9 mouse cellular contexts compared by ENCODE assay signal in genomic region chr2:118509688-118510446, GRCm38 (mm10). TPM values are rescaled to one million over a fixed set of nuclear protein-coding genes. Genes with fewer than 3 reads are reported as not detected.
DNase-seq lines count a peak whose midpoint lies in the region; ATAC-seq and TF ChIP-seq lines count a peak whose summit lies in the region.
"Had no signal": no experiment of that assay in that cellular context is flagged by ENCODE, and none has a peak within 500 bp of the region (broad histone marks: within the 10 kb centered on the region; RNA-seq: fewer than 3 reads in every experiment).

No protein-coding gene starts in this region.

- no peaks in the 10 kb centered on the region for H3K9me3 ChIP-seq in lung, embryonic 16.5 days (ENCODE audit: control insufficient read depth, low read length)
- no peaks in the 10 kb centered on the region for H3K9me3 ChIP-seq in intestine, embryonic 15.5 days
- H3K9me3 ChIP-seq in stomach, embryonic 15.5 days = no peaks in the 10 kb centered on the region

- peak overlapping the region; percentile 58 for H3K9ac ChIP-seq in lung, embryonic 16.5 days (ENCODE audit: low read length)
- no peak overlapping the region for H3K9ac ChIP-seq in intestine, embryonic 15.5 days
- H3K9ac ChIP-seq in stomach, embryonic 15.5 days = no peak overlapping the region

- TF ChIP-seq CTCF in gastrocnemius, adult 2 months (IDR thresholded peaks at IDR 0.05) = no peak

- no peak for DNase-seq in gastrocnemius, adult 2 months
- no peak for DNase-seq in gastrocnemius, postnatal 25 days
- DNase-seq in lung, adult 18-20 months = no peak
- no peak for DNase-seq in cerebellum, postnatal 4 days (ENCODE audit: low spot score in 2 of 2)
- no peak for DNase-seq in right cerebral cortex, postnatal 25 days

- no peaks in the 10 kb centered on the region for H3K27me3 ChIP-seq in lung, embryonic 16.5 days (ENCODE audit: control insufficient read depth, insufficient read depth, low read depth, low read length)
- no peaks in the 10 kb centered on the region for H3K27me3 ChIP-seq in intestine, embryonic 15.5 days (replicated peaks)
- no peaks in the 10 kb centered on the region for H3K27me3 ChIP-seq in stomach, embryonic 15.5 days (replicated peaks)
- H3K27me3 ChIP-seq: Patski had no signal

- peak overlapping the region; percentile 27 for H3K4me3 ChIP-seq in gastrocnemius, adult 2 months
- no peak overlapping the region for H3K4me3 ChIP-seq in lung, embryonic 16.5 days (ENCODE audit: low read length)
- no peak overlapping the region for H3K4me3 ChIP-seq in intestine, embryonic 15.5 days (replicated peaks)
- H3K4me3 ChIP-seq in stomach, embryonic 15.5 days (replicated peaks) = no peak overlapping the region

- no peak for ATAC-seq in lung, embryonic 16.5 days (ENCODE audit: low read depth)
- ATAC-seq in intestine, embryonic 15.5 days = peak; percentile 23; the same call in 1 of the 2 replicates
- no peak for ATAC-seq in stomach, embryonic 15.5 days (ENCODE audit: insufficient read depth, low FRiP score, low read depth)

- H3K4me2 ChIP-seq in lung, embryonic 16.5 days (ENCODE audit: low read depth, low read length) = peak overlapping the region; percentile 9; the same call in 1 of the 2 replicates
- no peak overlapping the region; the same call in 1 of the 2 replicates for H3K4me2 ChIP-seq in intestine, embryonic 15.5 days (replicated peaks)
- H3K4me2 ChIP-seq in stomach, embryonic 15.5 days = 0 out of 2 replicates have a peak overlapping the region, but pooled peaks have one; percentile 5

- intact Hi-C loops in gastrocnemius, adult 2 months (cut with DNase I) = loop anchor here (2.0 kb wide), 1 partner anchor 31 kb away; no protein-coding TSS in a partner anchor

- H3K4me1 ChIP-seq in lung, embryonic 16.5 days (replicated peaks; ENCODE audit: control insufficient read depth, insufficient read depth, low read length) = peaks cover 24% of the 10 kb centered on the region
- peaks cover 14% of the 10 kb centered on the region for H3K4me1 ChIP-seq in intestine, embryonic 15.5 days (replicated peaks)
- H3K4me1 ChIP-seq in stomach, embryonic 15.5 days = peaks cover 8% of the 10 kb centered on the region

- H3K27ac ChIP-seq in gastrocnemius, adult 2 months = peak overlapping the region; percentile 73
- H3K27ac ChIP-seq in lung, embryonic 16.5 days (ENCODE audit: low read length) = peak overlapping the region; percentile 81
- H3K27ac ChIP-seq in intestine, embryonic 15.5 days = no peak overlapping the region
- H3K27ac ChIP-seq in stomach, embryonic 15.5 days = peak overlapping the region; percentile 49

- WGBS in lung, embryonic 16.5 days = 40% methylated on average over 8 of the region's 8 CpGs
- WGBS in intestine, embryonic 15.5 days = 61% methylated on average over 8 of the region's 8 CpGs
- 65% methylated on average over 8 of the region's 8 CpGs for WGBS in stomach, embryonic 15.5 days

- no peaks in the 10 kb centered on the region for H3K36me3 ChIP-seq in lung, embryonic 16.5 days (ENCODE audit: control insufficient read depth, insufficient read depth, low read length)
- no peaks in the 10 kb centered on the region for H3K36me3 ChIP-seq in intestine, embryonic 15.5 days
- no peaks in the 10 kb centered on the region for H3K36me3 ChIP-seq in stomach, embryonic 15.5 days

RNA-seq across cellular contexts. Expression of gene Srp14, which starts 30.4 kb away (rescaled TPM):
- 100 to 1,000 TPM; 120 to 133 TPM for total RNA-seq in gastrocnemius, adult 2 months (2021)
- total RNA-seq in gastrocnemius, postnatal 25 days (2021) = 100 to 1,000 TPM; 129 to 134 TPM
- 250 and 281 TPM in 2 replicates for polyA plus RNA-seq in lung, embryonic 16.5 days (2015; fragmentation: Nextera tagmentation; extraction: Ambion mirVana)
- polyA plus RNA-seq in intestine, embryonic 15.5 days (2015; fragmentation: Nextera tagmentation; extraction: Ambion mirVana) = 196 and 209 TPM in 2 replicates
- polyA plus RNA-seq in stomach, embryonic 15.5 days (2015; fragmentation: Nextera tagmentation; extraction: Ambion mirVana) = 222 and 224 TPM in 2 replicates

RNA-seq across cellular contexts. Expression of gene Bmf, which starts 39.6 kb away (rescaled TPM):
- 1 to 10 TPM; 3.3 to 6.2 TPM for total RNA-seq in gastrocnemius, adult 2 months (2021)
- 1 to 10 TPM; 3.4 to 4.7 TPM for total RNA-seq in gastrocnemius, postnatal 25 days (2021)
- 4.7 and 6.7 TPM in 2 replicates for polyA plus RNA-seq in lung, embryonic 16.5 days (2015; fragmentation: Nextera tagmentation; extraction: Ambion mirVana)
- polyA plus RNA-seq in intestine, embryonic 15.5 days (2015; fragmentation: Nextera tagmentation; extraction: Ambion mirVana) = 2.8 and 3.0 TPM in 2 replicates
- polyA plus RNA-seq in stomach, embryonic 15.5 days (2015; fragmentation: Nextera tagmentation; extraction: Ambion mirVana) = 3.6 and 5.2 TPM in 2 replicates
